Mouse (Mus musculus) embryonic fibroblast, embryonic 13.5 days (primary cell): ENCODE results near the gene 1700012B09Rik. TPM values are rescaled to one million over a fixed set of nuclear protein-coding genes. Genes with fewer than 3 reads are reported as not detected.
A peak's percentile ranks its signal among the peaks of the same experiment; 100 is the strongest.

ENCODE experiments used
- H3K27ac ChIP-seq: 2 replicates; pipeline ENCODE4 v1.5.1; 2012; ENCODE audit warnings: low read length, control low read depth, inconsistent platforms; ENCODE audit not compliant: insufficient read depth
- H3K4me1 ChIP-seq: 2 replicates; pipeline ENCODE4 v1.6.1; 2011; ENCODE audit warnings: low read length; ENCODE audit not compliant: control insufficient read depth, insufficient read depth
- H3K4me3 ChIP-seq: 2 replicates; pipeline ENCODE4 v1.5.1; 2011; ENCODE audit warnings: mild to moderate bottlenecking, control low read depth, low read length; ENCODE audit not compliant: insufficient read depth
- CTCF ChIP-seq: IDR thresholded peaks from 2 replicates; pipeline ENCODE4 v1.5.1; 2011; ENCODE audit warnings: mild to moderate bottlenecking, control low read depth, low read length, moderate library complexity, borderline replicate concordance; ENCODE audit not compliant: insufficient read depth
- POLR2A ChIP-seq: IDR thresholded peaks from 2 replicates; pipeline ENCODE4 v1.6.1; 2011; ENCODE audit warnings: low read depth, mild to moderate bottlenecking, control low read depth, low read length, moderate library complexity
- polyA plus RNA-seq: library from polyadenylated mRNA; stranded (reverse); fragments of >200 nt; gene quantifications from 2 replicates; pipeline ENCODE4 v1.2.4, GENCODE M21; 2011; ENCODE audit warnings: low read depth; ENCODE audit not compliant: missing spikeins, insufficient read length

The 1700012B09Rik gene
- polyA plus RNA-seq, 1 experiment = not detected

- no peak for TF ChIP-seq CTCF
- no peak for TF ChIP-seq POLR2A
- Histone ChIP-seq H3K4me1 (peaks cover 4% of the 10 kb centered on the region), H3K4me3 (no peak overlapping the region), H3K27ac (no peak overlapping the region)
Measured at GRCm38 (mm10) chr9:14764765-14765164, 6.1 kb downstream of the 1700012B09Rik start.

- Histone ChIP-seq H3K4me1 (peaks cover 10% of the 10 kb centered on the region), H3K27ac (no peak overlapping the region), H3K4me3 (no peak overlapping the region)
- TF ChIP-seq CTCF (no peak), POLR2A (no peak)
Measured at GRCm38 (mm10) chr9:14759261-14759660, 11.6 kb downstream of the 1700012B09Rik start.

- H3K4me3 ChIP-seq = no peak overlapping the region
Measured at GRCm38 (mm10) chr9:14758590-14758989, 12.2 kb downstream of the 1700012B09Rik start.

GRCm38 (mm10) chr9:14754469-14754868 is 16.4 kb downstream of the 1700012B09Rik start:
- TF ChIP-seq CTCF (no peak), POLR2A (no peak)
- H3K27ac ChIP-seq = no peak overlapping the region

More at GRCm38 (mm10) chr9:14758590-14758989, 12.2 kb downstream of the 1700012B09Rik start:
- peaks cover 10% of the 10 kb centered on the region for H3K4me1 ChIP-seq
- TF ChIP-seq CTCF (no peak), POLR2A (no peak)
- no peak overlapping the region for H3K27ac ChIP-seq

GRCm38 (mm10) chr9:14753947-14754346 is 16.9 kb downstream of the 1700012B09Rik start:
- TF ChIP-seq CTCF (no peak), POLR2A (no peak)
- H3K4me3 ChIP-seq = no peak overlapping the region
- no peak overlapping the region for H3K27ac ChIP-seq

More at GRCm38 (mm10) chr9:14754469-14754868, 16.4 kb downstream of the 1700012B09Rik start:
- peaks cover 3% of the 10 kb centered on the region; the same call in 1 of the 2 replicates for H3K4me1 ChIP-seq
- H3K4me3 ChIP-seq = no peak overlapping the region

GRCm38 (mm10) chr9:14752001-14752522 is 18.8 kb downstream of the 1700012B09Rik start, which contains the start of gene Fut4:
Gene Fut4 (minus strand): TSS chr9:14752393.
- peak; percentile 31; the same call in 1 of the 2 replicates for TF ChIP-seq POLR2A
- no peak for TF ChIP-seq CTCF
- Histone ChIP-seq H3K27ac (no peak within 1 kb of the TSS), H3K4me3 (peak within 1 kb of the TSS; percentile 13)

More at GRCm38 (mm10) chr9:14753947-14754346, 16.9 kb downstream of the 1700012B09Rik start:
- no peaks in the 10 kb centered on the region; the same call in 1 of the 2 replicates for H3K4me1 ChIP-seq

GRCm38 (mm10) chr9:14751503-14752000 is 19.3 kb downstream of the 1700012B09Rik start:
- no peak overlapping the region for H3K27ac ChIP-seq
- TF ChIP-seq CTCF (no peak), POLR2A (no peak)

More at GRCm38 (mm10) chr9:14752001-14752522, 18.8 kb downstream of the 1700012B09Rik start, which contains the start of gene Fut4:
- no peaks in the 10 kb centered on the region; the same call in 1 of the 2 replicates for H3K4me1 ChIP-seq

GRCm38 (mm10) chr9:14750901-14751502 is 19.8 kb downstream of the 1700012B09Rik start:
- TF ChIP-seq CTCF (no peak), POLR2A (no peak)
- no peaks in the 10 kb centered on the region; the same call in 1 of the 2 replicates for H3K4me1 ChIP-seq
- H3K4me3 ChIP-seq = peak overlapping the region; percentile 13
- no peak overlapping the region for H3K27ac ChIP-seq

More at GRCm38 (mm10) chr9:14751503-14752000, 19.3 kb downstream of the 1700012B09Rik start:
- H3K4me1 ChIP-seq = no peaks in the 10 kb centered on the region; the same call in 1 of the 2 replicates
- H3K4me3 ChIP-seq = peak overlapping the region; percentile 13

GRCm38 (mm10) chr9:14740151-14740924 is 30.5 kb downstream of the 1700012B09Rik start, which contains the start of gene Piwil4:
Gene Piwil4 (minus strand): TSS chr9:14740733.
- no peak within 1 kb of the TSS for H3K4me3 ChIP-seq
- H3K4me1 ChIP-seq = no peaks in the 10 kb centered on the region
- TF ChIP-seq CTCF (no peak), POLR2A (no peak)
- H3K27ac ChIP-seq = no peak within 1 kb of the TSS
